Mouse (Mus musculus): ENCODE measurements around the gene Unc119b.
A peak's percentile ranks its signal among the peaks of the same experiment; 100 is the strongest.
"Not testable (repeated sequence)": the region's sequence is repeated elsewhere in the genome, so short reads cannot be mapped to it uniquely, and the experiment has no call there.

Unc119b gene

GRCm38 (mm10) chr5:115158040-115158983 is 23.5 kb upstream of the Unc119b start, which contains the start of gene Mlec:
Mlec (minus strand) TSS chr5:115158179.
- DNase-seq (ENCODE audit: low spot score in 2 of 2) = peak; percentile 97 to 99

GRCm38 (mm10) chr5:115156933-115157589 is 22.3 kb upstream of the Unc119b start:
- no peak for DNase-seq (ENCODE audit: low spot score in 2 of 2)

GRCm38 (mm10) chr5:115156401-115156800 is 21.6 kb upstream of the Unc119b start:
- no peak for DNase-seq (ENCODE audit: low spot score in 2 of 2)

GRCm38 (mm10) chr5:115155831-115156230 is 21.1 kb upstream of the Unc119b start:
- no peak for DNase-seq (ENCODE audit: low spot score in 2 of 2)

GRCm38 (mm10) chr5:115155156-115155631 is 20.4 kb upstream of the Unc119b start:
- DNase-seq (ENCODE audit: low spot score in 2 of 2) = no peak

- DNase-seq (ENCODE audit: low spot score in 2 of 2) = no peak
Observed at GRCm38 (mm10) chr5:115152132-115152956, 17.6 kb upstream of the Unc119b start.

GRCm38 (mm10) chr5:115151457-115151856 is 16.7 kb upstream of the Unc119b start:
- no peak for DNase-seq (ENCODE audit: low spot score in 2 of 2)

GRCm38 (mm10) chr5:115150991-115151390 is 16.2 kb upstream of the Unc119b start:
- DNase-seq (ENCODE audit: low spot score in 2 of 2) = no peak

- DNase-seq (ENCODE audit: low spot score in 2 of 2) = no peak
Observed at GRCm38 (mm10) chr5:115149675-115150459, 15.1 kb upstream of the Unc119b start.

- not testable (repeated sequence) for DNase-seq (ENCODE audit: low spot score in 2 of 2)
Observed at GRCm38 (mm10) chr5:115148872-115149271, 14.1 kb upstream of the Unc119b start.

GRCm38 (mm10) chr5:115148378-115148777 is 13.6 kb upstream of the Unc119b start:
- DNase-seq (ENCODE audit: low spot score in 2 of 2) = no peak

- DNase-seq (ENCODE audit: low spot score in 2 of 2) = no peak
Observed at GRCm38 (mm10) chr5:115147388-115147787, 12.6 kb upstream of the Unc119b start.

- no peak for DNase-seq (ENCODE audit: low spot score in 2 of 2)
Observed at GRCm38 (mm10) chr5:115146747-115147130, 12.0 kb upstream of the Unc119b start.

- no peak for DNase-seq (ENCODE audit: low spot score in 2 of 2)
Observed at GRCm38 (mm10) chr5:115145976-115146746, 11.4 kb upstream of the Unc119b start.

GRCm38 (mm10) chr5:115145253-115145968 is 10.6 kb upstream of the Unc119b start:
- no peak for DNase-seq (ENCODE audit: low spot score in 2 of 2)

- DNase-seq (ENCODE audit: low spot score in 2 of 2) = no peak
Observed at GRCm38 (mm10) chr5:115144471-115144870, 9.7 kb upstream of the Unc119b start.

- DNase-seq (ENCODE audit: low spot score in 2 of 2) = no peak
Observed at GRCm38 (mm10) chr5:115143552-115143951, 8.8 kb upstream of the Unc119b start.

- DNase-seq (ENCODE audit: low spot score in 2 of 2) = no peak
Observed at GRCm38 (mm10) chr5:115142166-115142697, 7.5 kb upstream of the Unc119b start.

- DNase-seq (ENCODE audit: low spot score in 2 of 2) = no peak
Observed at GRCm38 (mm10) chr5:115140726-115141125, 6.0 kb upstream of the Unc119b start.
